Mouse (Mus musculus) CH12.LX (cell line): ENCODE data around the gene Atf4. TPM values are rescaled to one million over a fixed set of nuclear protein-coding genes. Genes with fewer than 3 reads are reported as not detected.

Experiments
- DNase-seq: peaks from one replicate; pipeline ENCODE4 v3.0.0-alpha.2; 2013; ENCODE audit errors: extremely low read depth
- H3K27ac ChIP-seq: 2 replicates; pipeline ENCODE4 v1.5.1; 2012; ENCODE audit warnings: low read depth, mild to moderate bottlenecking, control low read depth, moderate library complexity; ENCODE audit not compliant: insufficient read depth
- H3K27me3 ChIP-seq: replicated peaks from 2 replicates; pipeline ENCODE3; 2012; ENCODE audit warnings: inconsistent platforms
- H3K36me3 ChIP-seq, 2 experiments: replicated peaks in 1 of 2; 2 replicates each; pipeline versions ENCODE3 to v1.6.1; 2012; ENCODE audit warnings: inconsistent platforms in 1 of 2, low read length in 1 of 2, mild to moderate bottlenecking in 1 of 2, mixed read lengths in 1 of 2, moderate library complexity in 1 of 2; ENCODE audit not compliant: control insufficient read depth in 1 of 2, insufficient read depth in 1 of 2
- H3K4me1 ChIP-seq, 2 experiments: 2 replicates each; pipeline ENCODE4 v1.6.1; 2012; ENCODE audit warnings: inconsistent platforms in 1 of 2, moderate library complexity in 1 of 2; ENCODE audit not compliant: insufficient read depth in 2 of 2, control insufficient read depth in 1 of 2
- H3K4me2 ChIP-seq: 2 replicates; pipeline ENCODE4 v1.6.1; 2012; ENCODE audit warnings: low read depth, mild to moderate bottlenecking, control low read depth; ENCODE audit not compliant: poor library complexity, insufficient read depth, severe bottlenecking
- H3K4me3 ChIP-seq, 3 experiments: fragments of 150-350 bp in 1 of 3; sonication (generic) in 1 of 3; replicated peaks in 1 of 3; 2 replicates each; pipeline versions ENCODE3 to v1.5.1; 2011 to 2012; ENCODE audit warnings: low read depth in 2 of 3, low read length in 2 of 3, mild to moderate bottlenecking in 2 of 3, moderate library complexity in 2 of 3, control low read depth in 1 of 3, improper control_type of control experiment in 1 of 3, inconsistent platforms in 1 of 3, mixed read lengths in 1 of 3; ENCODE audit not compliant: poor library complexity in 1 of 3
- H3K79me2 ChIP-seq: replicated peaks from 2 replicates; pipeline ENCODE4 v1.6.1; 2012; ENCODE audit warnings: mild to moderate bottlenecking, moderate library complexity; ENCODE audit not compliant: control insufficient read depth, poor library complexity, insufficient read depth, severe bottlenecking; ENCODE audit errors: extremely low read depth
- H3K9ac ChIP-seq: 2 replicates; pipeline ENCODE4 v1.6.1; 2012; ENCODE audit warnings: low read depth, mild to moderate bottlenecking, control low read depth, moderate library complexity; ENCODE audit not compliant: insufficient read depth
- H3K9me3 ChIP-seq: replicated peaks from 2 replicates; pipeline ENCODE3; 2012; ENCODE audit warnings: low read length, inconsistent platforms, mixed read lengths
- E2F4 ChIP-seq: IDR thresholded peaks from 2 replicates; pipeline ENCODE4 v1.6.1; 2011; ENCODE audit warnings: low read depth, low read length, improper control_type of control experiment; ENCODE audit not compliant: insufficient replicate concordance
- ELF1 ChIP-seq: IDR thresholded peaks from 2 replicates; pipeline ENCODE4 v1.6.1; 2014; ENCODE audit warnings: low read depth, mild to moderate bottlenecking, inconsistent platforms, low read length, improper control_type of control experiment
- EP300 ChIP-seq: IDR thresholded peaks from 2 replicates; pipeline ENCODE4 v1.6.1; 2011; ENCODE audit warnings: low read length, improper control_type of control experiment
- ETS1 ChIP-seq: conservative IDR thresholded peaks from 2 replicates; pipeline ENCODE4 v1.6.1; 2012; ENCODE audit warnings: low read depth, mild to moderate bottlenecking, inconsistent platforms, low read length, improper control_type of control experiment, moderate library complexity
- HCFC1 ChIP-seq: IDR thresholded peaks from 2 replicates; pipeline ENCODE4 v1.6.1; 2012; ENCODE audit warnings: low read depth, mild to moderate bottlenecking, inconsistent platforms, low read length, improper control_type of control experiment
- JUND ChIP-seq: conservative IDR thresholded peaks from 2 replicates; pipeline ENCODE4 v1.6.1; 2011; ENCODE audit warnings: low read depth, low read length, improper control_type of control experiment
- MAFK ChIP-seq: IDR thresholded peaks from 2 replicates; pipeline ENCODE4 v1.6.1; 2011; ENCODE audit warnings: low read length, improper control_type of control experiment; ENCODE audit not compliant: insufficient replicate concordance
- MAX ChIP-seq: IDR thresholded peaks from 2 replicates; pipeline ENCODE4 v1.6.1; 2011; ENCODE audit warnings: low read length, improper control_type of control experiment
- MAZ ChIP-seq: IDR thresholded peaks from 2 replicates; pipeline ENCODE4 v1.6.1; 2012; ENCODE audit warnings: low read depth, mild to moderate bottlenecking, inconsistent platforms, low read length, improper control_type of control experiment, moderate library complexity
- MEF2A ChIP-seq: IDR thresholded peaks from 2 replicates; pipeline ENCODE4 v1.6.1; 2014; ENCODE audit warnings: low read depth, mild to moderate bottlenecking, inconsistent platforms, low read length, improper control_type of control experiment, borderline replicate concordance
- MXI1 ChIP-seq: IDR thresholded peaks from 2 replicates; pipeline ENCODE4 v1.6.1; 2011; ENCODE audit warnings: mild to moderate bottlenecking, low read depth, low read length, improper control_type of control experiment
- MYC ChIP-seq: IDR thresholded peaks from 2 replicates; pipeline ENCODE4 v1.6.1; 2011; ENCODE audit warnings: low read depth, mild to moderate bottlenecking, improper control_type of control experiment, low read length
- NELFE ChIP-seq: IDR thresholded peaks from 2 replicates; pipeline ENCODE4 v1.6.1; 2011; ENCODE audit warnings: low read depth, low read length, improper control_type of control experiment
- NRF1 ChIP-seq: IDR thresholded peaks from 2 replicates; pipeline ENCODE4 v1.6.1; 2014; ENCODE audit warnings: low read depth, mild to moderate bottlenecking, inconsistent platforms, low read length, improper control_type of control experiment, moderate library complexity
- PAX5 ChIP-seq: IDR thresholded peaks from 2 replicates; pipeline ENCODE4 v1.6.1; 2012; ENCODE audit warnings: low read length, inconsistent platforms, mixed read lengths
- POLR2A ChIP-seq: IDR thresholded peaks from 2 replicates; pipeline ENCODE4 v1.6.1; 2011; ENCODE audit warnings: low read depth, mild to moderate bottlenecking, improper control_type of control experiment, low read length
- POLR2AphosphoS2 ChIP-seq: IDR thresholded peaks from 2 replicates; pipeline ENCODE4 v1.6.1; 2011; ENCODE audit warnings: low read depth, low read length, improper control_type of control experiment
- RCOR1 ChIP-seq: conservative IDR thresholded peaks from 2 replicates; pipeline ENCODE4 v1.6.1; 2012; ENCODE audit warnings: low read depth, mild to moderate bottlenecking, inconsistent platforms, low read length, improper control_type of control experiment
- SIN3A ChIP-seq: IDR thresholded peaks from 2 replicates; pipeline ENCODE4 v1.6.1; 2012; ENCODE audit warnings: low read length, improper control_type of control experiment, inconsistent platforms
- TCF12 ChIP-seq: IDR thresholded peaks from 2 replicates; pipeline ENCODE4 v1.6.1; 2014; ENCODE audit warnings: low read depth, mild to moderate bottlenecking, inconsistent platforms, low read length, improper control_type of control experiment
- USF1 ChIP-seq: IDR thresholded peaks from 2 replicates; pipeline ENCODE4 v1.6.1; 2014; ENCODE audit warnings: low read depth, mild to moderate bottlenecking, inconsistent platforms, low read length, improper control_type of control experiment
- ZNF384 ChIP-seq: IDR thresholded peaks from 2 replicates; pipeline ENCODE4 v1.6.1; 2012; ENCODE audit warnings: low read depth, low read length, improper control_type of control experiment, inconsistent platforms
- dilution Hi-C: fragments of 300-500 bp; cut with MboI; formaldehyde crosslinking; loops from 2 replicates; pipeline ENCODE4 v1.14.3; 2020; ENCODE audit warnings: low sequenced_read_pairs; ENCODE audit not compliant: extremely low pct_unique_long_range_greater_than_20kb, extremely low pct_ligation_motif_present
- in situ Hi-C: fragments of 300-500 bp; cut with MboI; formaldehyde crosslinking; loops from 3 replicates; pipeline ENCODE4 v1.14.3; 2019; ENCODE audit warnings: low sequenced_read_pairs, low pct_ligation_motif_present, low pct_unique_long_range_greater_than_20kb, mixed read lengths
- polyA plus RNA-seq: library from polyadenylated mRNA; unstranded; fragments of >175 nt; gene quantifications from 2 replicates; pipeline ENCODE4 v1.2.1, GENCODE M21; 2012; ENCODE audit warnings: low read depth; ENCODE audit not compliant: insufficient read length
- total RNA-seq, 2 experiments: library from RNA; depleted of rRNA; stranded (reverse); fragments of 300-350 nt in 1 of 2; fragments of >200 nt in 1 of 2; gene quantifications; 2 replicates each; pipeline ENCODE4 v1.2.3; 2012 to 2014

Atf4 gene
- total and polyA plus RNA-seq, 3 experiments = 357 to 819 (median 486) TPM

GRCm38 (mm10) chr15:80233733-80234509 lies 21.1 kb upstream of the Atf4 start, which contains the start of gene Mief1 (continued):
- TF ChIP-seq ETS1 (no peak), ELF1 (peak; percentile 94), MYC (peak; percentile 64; the same call in 1 of the 2 replicates), JUND (no peak), NELFE (peak; percentile 80), POLR2AphosphoS2 (no peak), RCOR1 (no peak), SIN3A (peak; percentile 90), MAX (peak; percentile 79; the same call in 1 of the 2 replicates), MAFK (no peak), ZNF384 (no peak), E2F4 (no peak)
- TF ChIP-seq, all 38 proteins: peak for 19

DNA sequence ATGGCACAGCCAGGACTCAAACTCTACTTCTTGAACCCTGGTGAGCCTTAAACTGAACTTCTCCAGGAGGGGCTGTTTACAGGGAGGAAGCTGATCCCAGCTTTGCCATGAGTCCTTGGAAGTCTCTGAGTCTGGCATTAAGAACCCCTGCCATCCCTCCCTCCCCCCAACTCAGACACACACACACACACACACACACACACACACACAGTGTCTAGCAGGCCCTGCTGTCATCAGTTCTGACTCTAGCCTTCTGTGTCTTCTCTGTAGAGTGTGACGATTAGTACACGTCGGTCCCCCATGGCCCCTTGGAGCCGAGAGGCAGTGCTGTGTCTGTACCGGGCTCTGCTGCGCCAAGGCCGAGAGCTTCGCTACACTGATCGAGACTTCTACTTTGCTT lies 19.4 kb upstream of the Atf4 start, which contains the start of gene AC140267.1:
AC140267.1 (plus strand) TSS at position 301 of the 400 bp plus-strand sequence.
- no peak within 1 kb of the TSS for H3K27ac ChIP-seq

More for the DNA sequence above, 19.4 kb upstream of the Atf4 start, which contains the start of gene AC140267.1:
- H3K9ac ChIP-seq = peak within 1 kb of the TSS; percentile 89
- peak within 1 kb of the TSS; percentile 90 for H3K4me2 ChIP-seq
- no peak for DNase-seq
- TF ChIP-seq ZNF384 (no peak), TCF12 (no peak), MAZ (no peak), SIN3A (no peak), PAX5 (no peak), EP300 (no peak), POLR2A (no peak), HCFC1 (no peak), MEF2A (no peak), MXI1 (no peak), RCOR1 (no peak), USF1 (no peak), ETS1 (no peak), NRF1 (no peak), MAFK (no peak)
- no peaks in the 10 kb centered on the region for H3K9me3 ChIP-seq
- peaks cover 2 to 23% of the 10 kb centered on the region in 2 experiments; a peak in 3 of 4 replicates for H3K4me1 ChIP-seq
- H3K79me2 ChIP-seq = peaks cover 28% of the 10 kb centered on the region
- dilution Hi-C loops (no loop called here), in situ Hi-C loops (loop anchor here (10.0 kb wide), 1 partner anchor 291 kb away; no protein-coding TSS in a partner anchor)
- no peaks in the 10 kb centered on the region for H3K27me3 ChIP-seq
- H3K36me3 ChIP-seq = peaks cover 48 to 50% of the 10 kb centered on the region in 2 experiments
- peak within 1 kb of the TSS; percentile 75 to 98 (median 96) for H3K4me3 ChIP-seq
